Mouse (Mus musculus) liver, adult (tissue): ENCODE results near the gene Rhbdf2.

Experiments used
- GATA4 ChIP-seq: IDR thresholded peaks from 2 replicates; pipeline ENCODE4 v1.6.1; 2014; ENCODE audit warnings: mild to moderate bottlenecking, low read length; ENCODE audit not compliant: insufficient replicate concordance

Rhbdf2 gene

DNA sequence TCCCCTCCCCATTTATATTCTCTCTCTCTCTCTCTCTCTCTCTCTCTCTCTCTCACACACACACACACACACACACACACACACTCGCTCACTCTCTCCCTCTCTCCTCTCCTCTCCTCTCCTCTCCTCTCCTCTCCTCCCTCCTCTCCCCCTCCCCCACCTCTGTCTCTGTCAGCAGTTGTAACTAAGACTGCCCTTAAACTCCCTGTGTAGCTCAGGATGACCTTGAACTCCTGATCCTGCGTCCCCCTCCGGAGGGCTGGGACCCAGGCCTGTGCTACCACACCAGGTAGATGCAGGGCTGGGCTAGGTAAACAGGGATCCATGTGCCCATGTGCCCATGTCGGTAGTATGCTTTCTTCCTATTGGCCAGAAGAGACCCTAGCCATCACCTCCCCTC, 35.2 kb downstream of the Rhbdf2 start:
- TF ChIP-seq GATA4: no peak

DNA sequence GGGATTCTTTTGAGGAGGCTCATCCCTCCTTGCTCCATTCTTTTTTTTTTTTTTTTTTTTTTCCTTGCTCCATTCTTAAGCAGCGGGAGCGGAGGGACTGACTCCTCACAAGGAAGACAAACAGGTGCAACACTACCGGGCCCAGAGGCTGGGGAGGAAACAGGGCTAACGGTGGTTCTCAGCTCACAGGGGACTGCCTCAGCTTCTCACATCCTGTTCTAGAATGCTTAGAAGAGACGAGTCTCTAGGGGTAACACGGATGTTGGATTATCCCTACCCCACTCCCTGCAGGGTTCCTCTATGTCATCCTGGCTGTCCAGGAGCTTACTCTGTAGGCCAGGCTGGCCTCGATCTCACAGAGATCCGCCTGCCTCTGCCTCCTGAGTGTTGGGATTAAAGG, 37.2 kb downstream of the Rhbdf2 start:
- no peak for TF ChIP-seq GATA4

DNA sequence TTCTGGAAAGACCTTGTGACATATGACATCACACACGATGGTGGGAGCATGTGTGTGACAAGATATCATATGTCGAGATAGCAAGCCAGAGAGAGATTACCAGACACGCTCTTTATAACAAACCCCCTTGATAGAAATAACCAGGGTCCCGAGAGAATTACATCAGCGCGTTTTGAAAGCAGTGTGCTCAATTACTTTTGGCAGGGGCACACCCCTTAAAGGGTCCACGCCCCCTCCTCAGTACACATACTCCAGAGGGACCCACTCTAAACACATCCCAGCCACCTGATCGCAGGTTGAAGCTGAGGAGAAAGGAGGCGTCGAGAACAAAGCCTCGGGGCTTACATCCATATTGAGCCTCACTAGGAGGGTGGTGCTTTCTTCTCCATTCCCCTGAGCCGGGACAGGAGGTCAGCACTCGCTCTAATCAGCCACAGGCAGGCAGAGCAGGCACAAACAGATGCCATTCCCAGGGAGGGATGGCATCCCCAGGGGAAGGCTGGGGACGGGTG, 37.7 kb downstream of the Rhbdf2 start:
- TF ChIP-seq GATA4: no peak

- TF ChIP-seq GATA4: no peak
Measured at GRCm38 (mm10) chr11:116586801-116587631, 39.8 kb downstream of the Rhbdf2 start.

- TF ChIP-seq GATA4: no peak
Measured at GRCm38 (mm10) chr11:116586310-116586709, 40.5 kb downstream of the Rhbdf2 start, which contains the start of gene Aanat. TSS of gene Aanat (plus strand) at chr11:116586432.

DNA sequence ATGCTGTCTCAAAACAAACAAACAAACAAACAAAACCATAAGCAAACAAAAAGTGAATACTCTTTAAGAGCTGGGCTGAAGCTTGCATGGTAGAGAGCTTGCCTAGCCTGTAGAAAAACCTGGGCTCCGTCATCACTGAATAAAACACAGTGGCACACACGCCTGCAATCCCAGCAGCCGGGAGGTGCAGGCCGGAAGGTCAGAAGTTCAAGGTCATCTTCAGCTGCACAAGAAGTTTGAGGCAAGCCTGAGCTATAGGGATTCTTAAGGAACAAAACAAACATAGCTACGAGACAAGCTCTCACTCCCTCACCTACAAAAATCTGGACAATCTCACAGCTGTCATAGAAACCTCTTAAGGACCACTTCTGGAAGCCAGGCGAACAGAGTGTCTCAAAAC, 41.1 kb downstream of the Rhbdf2 start:
- no peak for TF ChIP-seq GATA4

GRCm38 (mm10) chr11:116581376-116581814, 45.4 kb downstream of the Rhbdf2 start, which contains the start of gene Ube2o:
TSS of gene Ube2o (minus strand) at chr11:116581447.
- no peak for TF ChIP-seq GATA4

GRCm38 (mm10) chr11:116580711-116581375, 46.0 kb downstream of the Rhbdf2 start:
- TF ChIP-seq GATA4: no peak

GRCm38 (mm10) chr11:116580031-116580652, 46.7 kb downstream of the Rhbdf2 start:
- TF ChIP-seq GATA4: no peak

- TF ChIP-seq GATA4: no peak
Measured at GRCm38 (mm10) chr11:116579280-116579679, 47.5 kb downstream of the Rhbdf2 start.

- TF ChIP-seq GATA4: no peak
Measured at GRCm38 (mm10) chr11:116575396-116575795, 51.4 kb downstream of the Rhbdf2 start.

DNA sequence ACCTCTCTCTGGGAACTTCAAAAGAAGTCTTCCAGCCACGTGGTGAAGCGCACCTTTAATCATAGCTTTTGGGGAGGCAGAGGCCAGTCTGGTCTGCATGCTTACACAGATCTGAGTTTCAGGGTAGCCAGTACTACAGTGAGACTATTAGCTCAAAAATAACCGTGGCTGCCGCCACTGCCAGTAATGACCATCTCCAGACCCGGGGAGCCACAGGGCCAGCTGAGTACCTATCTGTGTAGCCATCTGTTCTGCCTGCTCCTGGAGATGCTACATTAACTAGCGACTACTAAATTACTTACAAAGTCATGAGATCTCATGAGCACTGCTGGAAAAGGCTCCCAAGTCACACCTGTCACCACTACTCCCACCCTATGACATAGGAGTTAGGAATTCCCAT, 51.8 kb downstream of the Rhbdf2 start:
- no peak for TF ChIP-seq GATA4

DNA sequence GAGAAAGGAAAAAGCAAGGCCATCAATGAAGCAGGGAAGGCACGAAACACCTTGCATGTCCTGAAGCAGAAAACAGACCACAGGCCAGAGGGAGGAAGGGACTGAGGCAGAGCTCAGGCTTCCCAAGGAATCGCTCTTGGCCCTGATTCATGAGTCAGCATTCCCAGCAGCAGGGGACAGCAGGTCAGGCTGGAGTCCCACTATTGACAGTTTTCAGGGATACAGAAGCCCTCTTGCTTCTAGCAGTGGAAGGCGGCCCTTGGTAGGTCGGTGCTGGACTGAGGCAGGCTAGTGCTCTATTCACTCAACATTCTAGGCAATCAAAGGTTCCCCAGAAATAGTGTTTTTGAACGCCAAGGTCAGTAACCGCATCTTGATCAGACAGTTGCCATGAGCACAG, 52.3 kb downstream of the Rhbdf2 start:
- TF ChIP-seq GATA4: no peak

DNA sequence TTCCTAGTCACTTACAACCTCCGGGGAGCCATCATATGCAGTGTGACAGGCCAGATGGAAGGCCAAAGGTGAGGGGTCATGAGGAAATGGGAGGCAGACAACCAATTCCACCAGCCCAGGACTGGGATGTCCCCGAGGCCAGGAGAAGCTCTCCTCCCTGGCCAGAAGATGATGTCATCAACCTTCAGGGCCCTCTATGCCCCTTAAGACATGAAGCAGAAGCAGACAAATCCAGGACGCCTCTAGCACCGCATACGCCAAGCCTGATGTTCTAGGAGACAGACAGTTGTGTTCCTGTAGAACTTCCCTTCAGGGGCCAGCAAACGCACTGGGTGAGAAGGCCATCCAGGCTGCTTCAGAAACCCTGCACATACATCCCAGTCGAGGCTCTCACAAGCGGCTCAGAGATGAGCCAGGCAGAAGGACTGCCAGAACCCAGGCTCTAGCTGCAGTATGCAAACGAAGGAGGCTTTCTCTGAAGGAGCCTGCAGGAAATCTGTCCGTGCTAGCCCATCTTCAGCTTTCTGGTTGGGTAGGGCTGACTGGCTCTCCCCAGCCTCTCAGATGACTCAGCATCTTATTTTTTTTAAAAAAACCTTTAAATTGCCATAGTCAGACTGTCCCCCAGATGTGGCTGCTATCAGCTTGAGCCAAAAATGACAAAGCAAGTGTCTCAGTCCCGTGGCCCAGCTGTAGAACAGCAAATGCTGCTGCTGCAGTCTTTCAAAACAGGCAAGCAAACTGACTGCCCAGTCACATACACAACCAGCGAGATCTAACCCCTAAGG, 53.9 kb downstream of the Rhbdf2 start:
- no peak for TF ChIP-seq GATA4
